Mouse (Mus musculus): ENCODE data around the gene Zdhhc1. TPM values are rescaled to one million over a fixed set of nuclear protein-coding genes. Genes with fewer than 3 reads are reported as not detected.
A peak's percentile ranks its signal among the peaks of the same experiment; 100 is the strongest.

Gene Zdhhc1
- polyA plus RNA-seq, 1 experiment from 2014 or later = 36.8 TPM

GRCm38 (mm10) chr8:105489281-105489680, 7.4 kb downstream of the Zdhhc1 start:
- Histone ChIP-seq H3K27me3 (replicated peaks) (no peaks in the 10 kb centered on the region), H3K4me2 (no peak overlapping the region), H3K27ac (replicated peaks) (no peak overlapping the region), H3K9me3 (replicated peaks) (no peaks in the 10 kb centered on the region), H3K9ac (replicated peaks) (no peak overlapping the region), H3K4me3 (replicated peaks) (no peak overlapping the region), H3K36me3 (0 out of 2 replicates have a peak, but pooled peaks cover 6% of the 10 kb centered on the region), H3K4me1 (no peaks in the 10 kb centered on the region)
- 60% methylated on average over 1 of the region's 1 CpGs for WGBS
- no peak for ATAC-seq (ENCODE audit: low FRiP score)

- no peak for ATAC-seq (ENCODE audit: low FRiP score)
- WGBS = 68% methylated on average over 3 of the region's 3 CpGs
- H3K9me3 ChIP-seq (replicated peaks) = no peaks in the 10 kb centered on the region
These were observed 8.6 kb downstream of the Zdhhc1 start for GRCm38 (mm10) chr8:105488082-105488481.

GRCm38 (mm10) chr8:105484392-105484791, 12.3 kb downstream of the Zdhhc1 start:
- WGBS = 20% methylated on average over 2 of the region's 2 CpGs

More at GRCm38 (mm10) chr8:105488082-105488481, 8.6 kb downstream of the Zdhhc1 start:
- 0 out of 2 replicates have a peak, but pooled peaks cover 6% of the 10 kb centered on the region for H3K36me3 ChIP-seq
- H3K27ac ChIP-seq (replicated peaks) = no peak overlapping the region
- H3K9ac ChIP-seq (replicated peaks) = no peak overlapping the region
- no peaks in the 10 kb centered on the region for H3K27me3 ChIP-seq (replicated peaks)
- H3K4me1 ChIP-seq = peaks cover 9% of the 10 kb centered on the region; the same call in 1 of the 2 replicates
- no peak overlapping the region for H3K4me2 ChIP-seq
- H3K4me3 ChIP-seq (replicated peaks) = no peak overlapping the region

GRCm38 (mm10) chr8:105484030-105484368, 12.7 kb downstream of the Zdhhc1 start:
- H3K4me3 ChIP-seq (replicated peaks) = no peak overlapping the region
- H3K27ac ChIP-seq (replicated peaks) = 0 out of 2 replicates have a peak overlapping the region, but pooled peaks have one; percentile 18
- no peak overlapping the region for H3K9ac ChIP-seq (replicated peaks)
- H3K27me3 ChIP-seq (replicated peaks) = no peaks in the 10 kb centered on the region
- peaks cover 9% of the 10 kb centered on the region; the same call in 1 of the 2 replicates for H3K36me3 ChIP-seq
- ATAC-seq (ENCODE audit: low FRiP score) = peak; percentile 18; the same call in 1 of the 2 replicates
- no peak overlapping the region for H3K4me2 ChIP-seq
- WGBS = 34% methylated on average over 3 of the region's 3 CpGs
- peaks cover 9% of the 10 kb centered on the region; the same call in 1 of the 2 replicates for H3K4me1 ChIP-seq
- H3K9me3 ChIP-seq (replicated peaks) = no peaks in the 10 kb centered on the region

More at GRCm38 (mm10) chr8:105484392-105484791, 12.3 kb downstream of the Zdhhc1 start:
- Histone ChIP-seq H3K9ac (replicated peaks) (no peak overlapping the region), H3K9me3 (replicated peaks) (no peaks in the 10 kb centered on the region), H3K27ac (replicated peaks) (no peak overlapping the region), H3K27me3 (replicated peaks) (no peaks in the 10 kb centered on the region), H3K4me2 (no peak overlapping the region), H3K36me3 (peaks cover 9% of the 10 kb centered on the region; the same call in 1 of the 2 replicates), H3K4me3 (replicated peaks) (no peak overlapping the region), H3K4me1 (peaks cover 9% of the 10 kb centered on the region; the same call in 1 of the 2 replicates)
- peak; percentile 54; the same call in 1 of the 2 replicates for ATAC-seq (ENCODE audit: low FRiP score)

- Histone ChIP-seq H3K4me2 (no peak overlapping the region), H3K27me3 (replicated peaks) (no peaks in the 10 kb centered on the region), H3K9me3 (replicated peaks) (no peaks in the 10 kb centered on the region), H3K27ac (replicated peaks) (no peak overlapping the region), H3K4me3 (replicated peaks) (no peak overlapping the region), H3K4me1 (peaks cover 9% of the 10 kb centered on the region; the same call in 1 of the 2 replicates), H3K9ac (replicated peaks) (no peak overlapping the region), H3K36me3 (peaks cover 9% of the 10 kb centered on the region; the same call in 1 of the 2 replicates)
- ATAC-seq (ENCODE audit: low FRiP score) = peak; percentile 19; the same call in 1 of the 2 replicates
- 34% methylated on average over 14 of the region's 14 CpGs for WGBS
These were observed 13.3 kb downstream of the Zdhhc1 start for GRCm38 (mm10) chr8:105483212-105484029.

- no peak for ATAC-seq (ENCODE audit: low FRiP score)
- H3K36me3 ChIP-seq = peaks cover 9% of the 10 kb centered on the region; the same call in 1 of the 2 replicates
- no peak overlapping the region for H3K4me3 ChIP-seq (replicated peaks)
- WGBS = 85% methylated on average over 8 of the region's 8 CpGs
- H3K27me3 ChIP-seq (replicated peaks) = no peaks in the 10 kb centered on the region
- no peak overlapping the region for H3K27ac ChIP-seq (replicated peaks)
- H3K4me2 ChIP-seq = no peak overlapping the region
- no peaks in the 10 kb centered on the region for H3K9me3 ChIP-seq (replicated peaks)
- peaks cover 9% of the 10 kb centered on the region; the same call in 1 of the 2 replicates for H3K4me1 ChIP-seq
- no peak overlapping the region for H3K9ac ChIP-seq (replicated peaks)
These were observed 14.6 kb downstream of the Zdhhc1 start for GRCm38 (mm10) chr8:105482123-105482522.

GRCm38 (mm10) chr8:105481453-105481852, 15.2 kb downstream of the Zdhhc1 start:
- peaks cover 9% of the 10 kb centered on the region; the same call in 1 of the 2 replicates for H3K36me3 ChIP-seq
- H3K9ac ChIP-seq (replicated peaks) = no peak overlapping the region
- H3K27me3 ChIP-seq (replicated peaks) = no peaks in the 10 kb centered on the region
- no peaks in the 10 kb centered on the region for H3K9me3 ChIP-seq (replicated peaks)
- H3K4me2 ChIP-seq = no peak overlapping the region
- no peak for ATAC-seq (ENCODE audit: low FRiP score)
- H3K4me3 ChIP-seq (replicated peaks) = no peak overlapping the region
- H3K27ac ChIP-seq (replicated peaks) = no peak overlapping the region
- H3K4me1 ChIP-seq = peaks cover 12% of the 10 kb centered on the region; the same call in 1 of the 2 replicates
- 71% methylated on average over 6 of the region's 6 CpGs for WGBS

GRCm38 (mm10) chr8:105481013-105481412, 15.7 kb downstream of the Zdhhc1 start:
- H3K9me3 ChIP-seq (replicated peaks) = no peaks in the 10 kb centered on the region
- 22% methylated on average over 2 of the region's 2 CpGs for WGBS
- no peak for ATAC-seq (ENCODE audit: low FRiP score)

GRCm38 (mm10) chr8:105477792-105478191, 18.9 kb downstream of the Zdhhc1 start:
- no peak overlapping the region for H3K4me2 ChIP-seq
- no peak overlapping the region for H3K27ac ChIP-seq (replicated peaks)
- peaks cover 28% of the 10 kb centered on the region for H3K4me1 ChIP-seq
- H3K9ac ChIP-seq (replicated peaks) = no peak overlapping the region
- H3K9me3 ChIP-seq (replicated peaks) = no peaks in the 10 kb centered on the region
- ATAC-seq (ENCODE audit: low FRiP score) = no peak
- H3K36me3 ChIP-seq = peaks cover 2% of the 10 kb centered on the region; the same call in 1 of the 2 replicates
- no peak overlapping the region for H3K4me3 ChIP-seq (replicated peaks)
- peaks cover 5% of the 10 kb centered on the region; the same call in 1 of the 2 replicates for H3K27me3 ChIP-seq (replicated peaks)
- 75% methylated on average over 3 of the region's 3 CpGs for WGBS

More at GRCm38 (mm10) chr8:105481013-105481412, 15.7 kb downstream of the Zdhhc1 start:
- Histone ChIP-seq H3K27me3 (replicated peaks) (no peaks in the 10 kb centered on the region), H3K9ac (replicated peaks) (no peak overlapping the region), H3K4me2 (no peak overlapping the region), H3K4me3 (replicated peaks) (no peak overlapping the region), H3K4me1 (peaks cover 12% of the 10 kb centered on the region; the same call in 1 of the 2 replicates), H3K36me3 (peaks cover 9% of the 10 kb centered on the region; the same call in 1 of the 2 replicates), H3K27ac (replicated peaks) (no peak overlapping the region)

- WGBS = 40% methylated on average over 25 of the region's 25 CpGs
- Histone ChIP-seq H3K36me3 (peaks cover 2% of the 10 kb centered on the region; the same call in 1 of the 2 replicates), H3K27ac (replicated peaks) (no peak overlapping the region), H3K4me3 (replicated peaks) (no peak overlapping the region), H3K27me3 (replicated peaks) (peaks cover 5% of the 10 kb centered on the region; the same call in 1 of the 2 replicates), H3K4me2 (no peak overlapping the region), H3K9ac (replicated peaks) (no peak overlapping the region), H3K4me1 (peaks cover 32% of the 10 kb centered on the region), H3K9me3 (replicated peaks) (no peaks in the 10 kb centered on the region)
- no peak for ATAC-seq (ENCODE audit: low FRiP score)
These were observed 19.9 kb downstream of the Zdhhc1 start for GRCm38 (mm10) chr8:105476628-105477413.

- H3K9ac ChIP-seq (replicated peaks) = no peak overlapping the region
- H3K36me3 ChIP-seq = peaks cover 2% of the 10 kb centered on the region; the same call in 1 of the 2 replicates
- peaks cover 38% of the 10 kb centered on the region for H3K4me1 ChIP-seq
- WGBS = 95% methylated on average over 7 of the region's 7 CpGs
- H3K4me2 ChIP-seq = no peak overlapping the region
- H3K27me3 ChIP-seq (replicated peaks) = peaks cover 5% of the 10 kb centered on the region; the same call in 1 of the 2 replicates
- no peak overlapping the region for H3K27ac ChIP-seq (replicated peaks)
- no peaks in the 10 kb centered on the region for H3K9me3 ChIP-seq (replicated peaks)
- no peak for ATAC-seq (ENCODE audit: low FRiP score)
- H3K4me3 ChIP-seq (replicated peaks) = no peak overlapping the region
These were observed 20.5 kb downstream of the Zdhhc1 start for GRCm38 (mm10) chr8:105476161-105476560.

Measured in neural tube, embryonic 15.5 days (tissue).